Mouse (Mus musculus) liver, adult 2 months (tissue): Measurements from ENCODE around the gene Dact3.

Source experiments
- CTCF ChIP-seq: fragments of 200-500 bp; IDR thresholded peaks from 2 replicates; pipeline ENCODE4 v1.5.1; 2011; ENCODE audit warnings: low read depth, low read length, control low read depth
- POLR2A ChIP-seq: fragments of 200-500 bp; IDR thresholded peaks from 2 replicates; pipeline ENCODE4 v1.6.1; 2011; ENCODE audit warnings: low read length, control low read depth; ENCODE audit not compliant: insufficient read depth; ENCODE audit errors: extremely low read depth

DNA sequence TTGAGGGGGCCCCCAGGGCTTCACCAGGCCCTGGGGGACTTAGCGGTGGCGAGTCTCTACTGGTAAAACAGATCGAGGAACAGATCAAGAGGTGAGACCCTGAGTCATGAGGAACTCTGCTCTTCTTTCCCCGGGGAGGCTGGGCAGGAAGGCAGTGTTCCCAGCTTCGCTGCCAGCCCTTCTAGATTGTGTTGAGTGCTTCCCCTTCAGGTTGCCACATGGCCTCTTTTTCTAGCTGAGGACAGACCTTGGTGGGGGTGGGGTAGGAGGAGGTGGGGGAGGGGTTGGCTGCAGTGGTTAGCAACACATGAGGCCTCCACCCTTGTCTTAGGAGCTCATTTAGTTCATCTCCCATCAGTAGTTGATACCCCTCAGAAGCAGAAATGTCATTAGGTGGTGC lies 48.5 kb upstream of the Dact3 start:
- no peak for TF ChIP-seq CTCF
- no peak for TF ChIP-seq POLR2A
